Mouse (Mus musculus) hindbrain, embryonic 10.5 days (tissue): ENCODE measurements around the gene Skap1. TPM values are rescaled to one million over a fixed set of nuclear protein-coding genes. Genes with fewer than 3 reads are reported as not detected.
"Not testable (repeated sequence)": the region's sequence is repeated elsewhere in the genome, so short reads cannot be mapped to it uniquely, and the experiment has no call there.

Experiments used
- DNase-seq: peaks from one replicate; pipeline ENCODE4 v3.0.0-alpha.2; 2017; ENCODE audit warnings: low spot score
- H3K27ac ChIP-seq: fragments of 300-500 bp; sonication (generic); 2 replicates; pipeline ENCODE4 v1.5.1; 2016; ENCODE audit warnings: mild to moderate bottlenecking, moderate library complexity
- H3K27me3 ChIP-seq: fragments of 300-500 bp; sonication (generic); 2 replicates; pipeline ENCODE4 v1.6.1; 2016; ENCODE audit warnings: mild to moderate bottlenecking; ENCODE audit not compliant: poor library complexity, insufficient read depth, severe bottlenecking
- H3K36me3 ChIP-seq: fragments of 300-500 bp; sonication (generic); 2 replicates; pipeline ENCODE4 v1.6.1; 2016; ENCODE audit warnings: mild to moderate bottlenecking, moderate library complexity
- H3K4me1 ChIP-seq: fragments of 300-500 bp; sonication (generic); replicated peaks from 2 replicates; pipeline ENCODE4 v1.6.1; 2016; ENCODE audit warnings: mild to moderate bottlenecking
- H3K4me3 ChIP-seq: fragments of 300-500 bp; sonication (generic); 2 replicates; pipeline ENCODE4 v1.5.1; 2016; ENCODE audit warnings: mild to moderate bottlenecking, moderate library complexity
- H3K9me3 ChIP-seq: fragments of 300-500 bp; sonication (generic); 2 replicates; pipeline ENCODE4 v1.6.1; 2016; ENCODE audit warnings: mild to moderate bottlenecking, moderate library complexity
- WGBS: fragments of 180-500 bp; shearing (Covaris S2); methylation state at CpG from one replicate; pipeline ENCODE4 v1.1.7; 2016; 5-methylcytosine and 5-hydroxymethylcytosine counted together
- polyA plus RNA-seq: library from polyadenylated mRNA; unstranded; fragments of >200 nt; fragmentation: Nextera tagmentation; extraction: Ambion mirVana; gene quantifications from 2 replicates; pipeline ENCODE4 v1.2.1, GENCODE M21; 2016

Gene Skap1
- polyA plus RNA-seq, 1 experiment from 2014 or later: 1.3 TPM

DNA sequence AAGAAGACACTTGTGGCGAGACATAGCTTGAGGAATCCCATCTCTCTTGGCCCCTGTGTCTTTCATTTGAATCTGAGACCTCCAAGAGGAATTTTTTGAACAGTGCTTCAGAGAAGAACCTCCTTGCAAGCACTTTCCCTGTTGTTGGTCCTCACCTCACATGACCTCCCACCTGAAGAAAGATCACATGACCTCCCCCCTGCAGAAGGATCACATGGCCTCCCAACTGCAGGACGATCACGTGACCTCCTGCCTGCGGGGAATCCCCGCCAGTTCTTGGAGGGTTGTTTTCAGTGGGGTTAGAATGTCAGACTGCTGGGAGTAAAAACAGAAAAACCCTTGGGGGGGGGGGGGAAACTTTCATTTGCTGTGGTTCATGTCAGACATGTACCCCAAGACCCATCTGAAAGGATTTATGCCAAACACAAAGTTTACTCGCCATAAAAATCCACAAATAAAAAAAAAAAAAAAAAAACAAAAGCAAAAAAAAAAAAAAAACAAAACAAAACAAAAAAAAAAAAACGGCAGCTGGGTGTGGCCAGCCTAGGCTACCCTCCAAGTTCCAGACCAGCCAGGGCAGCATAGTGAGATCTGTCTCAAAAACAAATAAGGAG lies 232.6 kb downstream of the Skap1 start:
- H3K4me3 ChIP-seq: 0 out of 2 replicates have a peak overlapping the region, but pooled peaks have one; percentile 6
- H3K4me1 ChIP-seq: peaks cover 36% of the 10 kb centered on the region
- no peaks in the 10 kb centered on the region for H3K36me3 ChIP-seq
- H3K27ac ChIP-seq: peak overlapping the region; percentile 72
- WGBS: 21% methylated on average over 7 of the region's 7 CpGs
- H3K27me3 ChIP-seq: no peaks in the 10 kb centered on the region
- H3K9me3 ChIP-seq: no peaks in the 10 kb centered on the region
- DNase-seq: peak; percentile 78

DNA sequence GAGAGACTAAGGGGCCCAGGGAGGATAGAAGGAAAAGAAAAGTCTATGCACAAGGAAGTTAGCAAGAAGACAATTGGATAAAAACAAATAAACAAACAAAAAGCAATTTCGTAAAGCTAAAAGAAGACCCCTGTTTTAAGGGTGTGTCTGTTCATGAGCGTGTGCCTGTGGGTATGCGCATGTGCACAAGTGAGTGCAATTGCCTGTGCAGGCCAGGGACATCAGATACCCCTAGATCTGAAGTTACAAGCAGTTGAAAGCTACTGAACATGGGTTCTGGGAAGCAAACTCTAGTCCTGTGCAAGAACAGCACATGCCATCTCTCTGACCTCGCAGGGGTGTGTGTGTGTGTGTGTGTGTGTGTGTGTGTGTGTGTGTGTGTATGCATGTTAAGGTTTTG lies 233.1 kb downstream of the Skap1 start:
- Histone ChIP-seq H3K36me3 (no peaks in the 10 kb centered on the region), H3K27ac (peak overlapping the region; percentile 25), H3K9me3 (no peaks in the 10 kb centered on the region), H3K4me1 (peaks cover 36% of the 10 kb centered on the region), H3K4me3 (no peak overlapping the region), H3K27me3 (no peaks in the 10 kb centered on the region)
- DNase-seq: no peak
- WGBS: 78% methylated on average over 4 of the region's 4 CpGs

DNA sequence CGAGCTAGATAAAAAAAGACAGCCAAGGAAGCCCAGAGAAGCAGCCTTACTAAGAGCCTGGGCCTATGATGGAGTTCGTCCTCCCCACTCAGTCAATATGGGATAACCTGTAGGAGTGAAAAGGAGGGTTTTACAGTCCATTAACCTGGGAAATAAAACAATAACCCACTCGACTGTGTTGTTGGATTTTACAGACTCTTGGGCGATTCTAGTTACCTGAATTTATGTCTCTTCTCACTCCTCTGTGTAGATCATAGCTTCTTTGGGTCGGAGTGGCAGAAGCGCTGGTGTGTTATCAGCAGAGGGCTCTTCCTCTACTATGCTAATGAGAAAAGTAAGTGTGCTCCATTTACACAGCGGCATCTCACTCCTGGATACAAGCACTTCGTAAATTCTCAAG lies 239.4 kb downstream of the Skap1 start:
- H3K4me3 ChIP-seq: no peak overlapping the region
- no peaks in the 10 kb centered on the region for H3K4me1 ChIP-seq
- no peaks in the 10 kb centered on the region for H3K9me3 ChIP-seq
- no peak for DNase-seq
- 81% methylated on average over 8 of the region's 8 CpGs for WGBS
- no peak overlapping the region for H3K27ac ChIP-seq
- peaks cover 11% of the 10 kb centered on the region for H3K27me3 ChIP-seq
- no peaks in the 10 kb centered on the region for H3K36me3 ChIP-seq

DNA sequence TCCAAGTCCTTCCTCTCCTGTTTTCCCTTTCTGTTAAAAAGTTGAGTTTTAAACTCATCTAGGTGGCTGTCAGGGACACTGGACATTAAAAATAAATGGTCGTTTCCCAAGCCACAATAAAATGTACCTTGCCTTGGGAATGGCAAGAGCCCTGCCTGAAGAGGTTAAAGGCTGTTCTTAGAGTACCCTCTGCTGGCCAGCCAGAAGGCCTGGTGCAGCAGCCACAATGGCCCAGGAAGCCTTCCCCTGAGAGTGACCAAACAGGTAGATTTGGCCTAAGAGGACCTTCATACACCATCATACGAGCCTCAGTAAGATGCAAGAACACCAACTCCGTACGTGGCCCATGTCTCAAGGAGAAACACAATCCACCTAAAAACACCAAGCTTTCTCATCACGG lies 246.9 kb downstream of the Skap1 start:
- Histone ChIP-seq H3K4me3 (no peak overlapping the region), H3K27ac (no peak overlapping the region), H3K4me1 (peaks cover 17% of the 10 kb centered on the region), H3K9me3 (no peaks in the 10 kb centered on the region), H3K36me3 (no peaks in the 10 kb centered on the region), H3K27me3 (peaks cover 8% of the 10 kb centered on the region)
- DNase-seq: no peak
- 77% methylated on average over 5 of the region's 5 CpGs for WGBS

DNA sequence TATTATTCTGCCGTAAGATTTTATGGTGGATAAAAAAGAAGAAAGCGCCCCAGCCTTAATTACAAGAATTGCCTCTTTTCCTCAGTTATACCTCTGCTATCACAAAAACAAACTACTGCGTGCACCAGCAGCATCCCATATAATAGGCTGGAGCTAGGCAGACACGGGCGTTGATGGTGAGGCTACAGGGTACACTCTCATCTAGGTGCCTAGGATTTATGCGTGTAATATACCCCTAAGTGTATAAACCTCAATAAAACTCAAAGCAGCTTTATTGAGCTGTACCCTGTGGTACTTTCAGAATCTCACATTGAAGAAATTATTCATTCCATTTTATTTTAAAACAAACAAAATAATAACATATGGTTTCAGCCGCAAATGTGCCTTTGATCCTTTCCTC lies 247.3 kb downstream of the Skap1 start:
- Histone ChIP-seq H3K27ac (no peak overlapping the region), H3K36me3 (no peaks in the 10 kb centered on the region), H3K4me3 (no peak overlapping the region), H3K4me1 (peaks cover 17% of the 10 kb centered on the region), H3K27me3 (peaks cover 6% of the 10 kb centered on the region), H3K9me3 (no peaks in the 10 kb centered on the region)
- no peak for DNase-seq
- whole genome bisulfite sequencing: 94% methylated on average over 7 of the region's 7 CpGs

DNA sequence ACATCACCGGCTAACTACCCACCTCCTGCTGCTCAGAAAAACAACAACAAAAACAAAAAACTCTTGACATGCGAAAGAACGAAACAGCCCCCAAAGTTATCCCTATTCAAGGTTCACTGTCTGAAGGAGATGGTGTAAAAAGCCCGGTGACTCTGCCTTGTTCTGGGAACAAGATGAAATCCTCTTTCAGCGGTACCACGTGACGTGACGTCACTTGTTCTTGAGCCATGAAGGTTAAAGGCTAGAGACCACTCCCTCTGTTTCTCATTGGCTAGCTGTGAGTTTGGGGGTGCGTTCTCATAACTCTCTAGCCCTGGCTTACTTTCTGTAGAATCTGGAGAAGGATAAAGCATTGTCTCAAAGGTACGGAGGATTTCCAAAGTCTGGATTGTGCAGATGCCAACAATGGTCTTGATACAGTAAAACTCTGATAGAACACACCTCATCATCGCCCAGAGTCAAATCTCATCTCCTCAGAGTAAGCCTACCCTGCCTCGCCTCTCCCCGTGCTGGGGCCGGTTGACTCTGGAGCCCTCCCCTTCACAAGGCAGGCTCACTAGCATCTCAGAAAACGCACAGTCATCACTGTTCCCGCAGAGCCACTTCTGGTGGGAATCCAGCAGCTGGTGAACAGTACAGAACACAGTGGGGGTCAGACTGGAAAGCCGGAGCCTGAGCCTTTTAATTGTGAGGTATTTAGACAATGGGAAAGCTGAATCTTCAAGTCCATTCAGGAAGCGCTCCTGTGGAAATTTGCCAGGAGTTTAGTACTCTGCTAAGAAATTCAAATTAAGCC lies 249.0 kb downstream of the Skap1 start:
- Histone ChIP-seq H3K36me3 (no peaks in the 10 kb centered on the region), H3K4me1 (peaks cover 17% of the 10 kb centered on the region), H3K4me3 (no peak overlapping the region), H3K27me3 (peaks cover 4% of the 10 kb centered on the region; the same call in 1 of the 2 replicates), H3K27ac (0 out of 2 replicates have a peak overlapping the region, but pooled peaks have one; percentile 53), H3K9me3 (no peaks in the 10 kb centered on the region)
- 51% methylated on average over 18 of the region's 18 CpGs for WGBS
- peak; percentile 32 for DNase-seq

DNA sequence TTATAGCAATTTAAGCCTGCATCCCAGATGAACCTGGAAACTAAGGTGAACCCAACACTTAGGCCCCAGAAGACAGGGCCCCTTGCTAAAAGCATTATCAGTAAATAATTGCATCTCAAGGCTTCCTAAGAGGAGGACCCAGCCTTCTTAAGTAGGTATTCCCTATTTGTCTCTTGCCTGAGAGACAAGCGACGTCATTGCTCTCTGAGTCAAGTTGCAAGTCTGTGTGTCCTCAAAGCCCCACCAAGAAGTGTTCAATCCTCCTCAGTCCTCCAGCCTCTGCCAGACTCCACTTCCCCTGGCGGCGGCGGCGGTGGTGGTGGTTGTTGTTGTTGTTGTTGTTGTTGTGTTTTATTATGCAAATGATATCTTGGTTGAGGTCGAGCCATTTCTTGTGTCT lies 249.6 kb downstream of the Skap1 start:
- H3K9me3 ChIP-seq: no peaks in the 10 kb centered on the region
- no peaks in the 10 kb centered on the region for H3K27me3 ChIP-seq
- H3K4me1 ChIP-seq: peaks cover 17% of the 10 kb centered on the region
- WGBS: 64% methylated on average over 7 of the region's 7 CpGs
- DNase-seq: no peak
- no peak overlapping the region for H3K4me3 ChIP-seq
- H3K27ac ChIP-seq: no peak overlapping the region
- no peaks in the 10 kb centered on the region for H3K36me3 ChIP-seq

DNA sequence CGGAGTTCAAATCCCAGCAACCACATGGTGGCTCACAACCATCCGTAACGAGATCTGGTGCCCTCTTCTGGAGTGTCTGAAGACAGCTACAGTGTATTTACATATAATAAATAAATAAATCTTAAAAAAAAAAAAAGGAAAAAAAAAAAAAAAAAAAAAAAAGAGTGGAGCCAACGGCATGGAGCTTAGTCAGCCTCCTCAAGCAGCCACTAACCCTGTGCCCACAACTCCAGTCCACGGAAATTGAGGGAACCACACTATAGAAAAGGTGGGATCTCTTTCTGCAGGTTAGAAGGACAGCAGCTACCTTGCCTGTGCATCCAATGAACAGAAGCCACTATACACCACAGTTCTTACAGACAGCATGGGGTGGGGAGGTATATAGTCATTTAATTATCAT lies 250.8 kb downstream of the Skap1 start:
- H3K9me3 ChIP-seq, H3K27ac ChIP-seq, H3K27me3 ChIP-seq, H3K36me3 ChIP-seq, H3K4me3 ChIP-seq, DNase-seq: not testable (repeated sequence)
- H3K4me1 ChIP-seq: peaks cover 20% of the 10 kb centered on the region
- 86% methylated on average over 5 of the region's 5 CpGs for WGBS

DNA sequence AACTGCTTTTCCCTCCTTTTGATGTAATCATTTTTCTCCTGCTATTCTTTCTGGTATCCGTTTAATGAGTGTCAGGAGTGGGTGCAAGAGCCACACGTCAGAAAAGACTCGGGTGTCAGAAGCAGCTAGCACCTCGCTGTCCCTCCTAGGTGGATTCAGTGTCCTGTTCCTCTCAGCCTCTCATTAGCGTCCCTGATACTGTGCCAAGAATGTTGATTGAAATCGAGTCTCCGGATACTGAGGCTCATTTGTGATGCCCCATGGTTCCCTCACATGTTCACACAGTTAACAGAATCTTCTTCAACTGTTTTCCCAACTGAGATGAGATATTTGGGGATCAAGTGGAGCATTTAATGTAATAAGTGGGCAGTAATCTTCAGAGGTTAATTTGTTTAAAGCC lies 254.2 kb downstream of the Skap1 start:
- H3K36me3 ChIP-seq: no peaks in the 10 kb centered on the region
- 74% methylated on average over 7 of the region's 7 CpGs for WGBS

DNA sequence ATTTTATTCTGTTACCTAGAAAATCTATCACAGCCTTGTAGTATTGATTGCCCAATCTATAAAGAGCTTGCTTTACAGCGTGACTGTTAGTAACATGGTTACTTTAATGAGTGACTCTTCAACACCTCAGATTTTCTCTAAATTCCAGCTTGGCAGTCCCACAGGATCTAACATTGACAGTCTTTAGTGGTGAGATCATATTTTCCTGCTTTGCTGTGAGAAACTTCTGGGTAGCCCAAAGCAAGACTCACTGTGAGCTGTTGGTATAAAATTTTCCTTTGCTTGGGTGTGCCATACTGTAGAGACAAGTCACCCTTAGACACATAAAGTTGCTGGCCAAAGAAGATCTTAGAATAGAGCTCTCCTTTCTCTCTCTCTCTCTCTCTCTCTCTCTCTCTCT lies 261.4 kb downstream of the Skap1 start:
- DNase-seq: no peak
- H3K4me1 ChIP-seq: peaks cover 38% of the 10 kb centered on the region
- 77% methylated on average over 1 of the region's 1 CpGs for WGBS

More for the DNA sequence above, 254.2 kb downstream of the Skap1 start:
- no peaks in the 10 kb centered on the region for H3K9me3 ChIP-seq
- H3K27ac ChIP-seq: no peak overlapping the region
- no peak for DNase-seq
- H3K4me1 ChIP-seq: peaks cover 9% of the 10 kb centered on the region
- no peaks in the 10 kb centered on the region for H3K27me3 ChIP-seq
- H3K4me3 ChIP-seq: no peak overlapping the region

DNA sequence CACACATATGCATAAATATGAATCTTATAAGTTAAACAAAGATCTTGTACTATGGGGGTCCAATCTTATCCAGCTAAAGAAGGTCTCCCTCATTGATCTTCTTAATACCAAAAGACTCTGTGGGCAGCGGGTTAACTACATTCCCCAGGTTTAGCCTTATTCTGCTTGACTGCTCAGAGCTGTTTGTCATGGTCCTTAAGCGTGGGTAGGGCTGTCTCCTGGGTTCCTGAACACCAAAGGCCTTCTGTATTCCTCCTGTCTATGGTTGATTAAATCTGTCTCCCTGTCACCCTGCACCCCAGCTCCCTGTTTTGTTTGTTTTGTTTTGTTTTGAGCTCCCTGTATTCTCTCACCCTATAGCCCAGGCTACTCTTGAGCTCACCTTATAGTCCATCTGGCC lies 264.2 kb downstream of the Skap1 start:
- 53% methylated on average over 2 of the region's 2 CpGs for WGBS
- no peak overlapping the region for H3K4me3 ChIP-seq
- H3K9me3 ChIP-seq: no peaks in the 10 kb centered on the region
- no peak for DNase-seq
- no peaks in the 10 kb centered on the region for H3K27me3 ChIP-seq
- H3K4me1 ChIP-seq: peaks cover 60% of the 10 kb centered on the region
- peak overlapping the region; percentile 29; the same call in 1 of the 2 replicates for H3K27ac ChIP-seq
- H3K36me3 ChIP-seq: no peaks in the 10 kb centered on the region

More for the DNA sequence above, 261.4 kb downstream of the Skap1 start:
- H3K27me3 ChIP-seq: no peaks in the 10 kb centered on the region
- no peaks in the 10 kb centered on the region for H3K36me3 ChIP-seq
- no peak overlapping the region for H3K4me3 ChIP-seq
- H3K9me3 ChIP-seq: no peaks in the 10 kb centered on the region
- H3K27ac ChIP-seq: no peak overlapping the region

DNA sequence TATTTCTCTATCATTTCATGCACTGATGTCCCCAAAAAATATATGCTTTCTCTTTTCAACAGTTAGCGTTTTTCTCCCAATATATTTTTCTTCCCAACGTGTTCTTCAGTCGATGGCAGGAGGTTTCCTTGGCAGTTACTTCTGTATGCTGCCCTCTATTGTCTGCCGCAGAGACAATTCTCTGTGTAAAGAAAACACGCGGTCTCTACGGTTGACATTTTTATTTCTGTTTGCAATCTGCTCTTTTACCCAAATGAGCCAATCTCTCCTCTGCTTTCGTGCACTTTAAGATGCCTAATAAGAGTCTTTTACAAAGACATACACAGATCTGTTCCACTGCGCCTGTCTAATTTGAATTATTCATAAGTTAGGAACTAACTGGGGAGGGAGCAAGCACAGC lies 265.1 kb downstream of the Skap1 start:
- H3K4me1 ChIP-seq: peaks cover 63% of the 10 kb centered on the region
- no peaks in the 10 kb centered on the region for H3K27me3 ChIP-seq
- no peak for DNase-seq
- WGBS: 44% methylated on average over 9 of the region's 9 CpGs
- no peaks in the 10 kb centered on the region for H3K36me3 ChIP-seq
- H3K27ac ChIP-seq: peak overlapping the region; percentile 62
- no peaks in the 10 kb centered on the region for H3K9me3 ChIP-seq
- 0 out of 2 replicates have a peak overlapping the region, but pooled peaks have one; percentile 22 for H3K4me3 ChIP-seq

DNA sequence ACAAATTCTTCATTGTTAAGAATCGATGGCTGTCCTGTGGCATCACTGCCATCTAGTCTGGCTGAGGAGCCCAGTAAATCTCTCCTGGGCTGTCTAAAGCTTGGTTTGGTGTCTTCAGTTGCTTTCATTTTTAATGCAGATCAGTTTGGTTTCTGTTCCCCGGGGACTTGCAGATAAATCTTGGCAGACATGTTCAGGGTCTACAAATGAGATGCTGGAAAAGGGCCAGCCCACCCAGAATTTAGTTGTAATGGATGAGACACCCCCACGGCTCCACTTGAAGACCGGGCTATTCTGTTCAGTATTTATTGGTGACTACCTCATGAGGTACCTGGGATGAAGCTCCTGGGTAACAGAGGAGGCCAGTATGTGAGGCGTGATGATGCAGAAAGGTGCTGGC lies 265.9 kb downstream of the Skap1 start:
- no peak for DNase-seq
- Histone ChIP-seq H3K9me3 (no peaks in the 10 kb centered on the region), H3K4me1 (peaks cover 63% of the 10 kb centered on the region), H3K27me3 (no peaks in the 10 kb centered on the region), H3K27ac (peak overlapping the region; percentile 62), H3K36me3 (no peaks in the 10 kb centered on the region), H3K4me3 (no peak overlapping the region)
- WGBS: 75% methylated on average over 5 of the region's 5 CpGs
